Mouse (Mus musculus) ovary, adult 10 weeks (tissue): Measurements from ENCODE around the gene Cryab. TPM values are rescaled to one million over a fixed set of nuclear protein-coding genes. Genes with fewer than 3 reads are reported as not detected.

ENCODE experiments used
- polyA plus RNA-seq: library from polyadenylated mRNA; stranded (reverse); fragments of 350-450 nt; fragmentation: Illumina TruSeq; extraction: RNeasy Lipid Tissue Mini Kit (QIAGEN cat#74804); gene quantifications from one replicate; pipeline ENCODE4 v1.2.3, GENCODE M21; 2014

Gene Cryab
- 6.0 TPM for polyA plus RNA-seq

DNA sequence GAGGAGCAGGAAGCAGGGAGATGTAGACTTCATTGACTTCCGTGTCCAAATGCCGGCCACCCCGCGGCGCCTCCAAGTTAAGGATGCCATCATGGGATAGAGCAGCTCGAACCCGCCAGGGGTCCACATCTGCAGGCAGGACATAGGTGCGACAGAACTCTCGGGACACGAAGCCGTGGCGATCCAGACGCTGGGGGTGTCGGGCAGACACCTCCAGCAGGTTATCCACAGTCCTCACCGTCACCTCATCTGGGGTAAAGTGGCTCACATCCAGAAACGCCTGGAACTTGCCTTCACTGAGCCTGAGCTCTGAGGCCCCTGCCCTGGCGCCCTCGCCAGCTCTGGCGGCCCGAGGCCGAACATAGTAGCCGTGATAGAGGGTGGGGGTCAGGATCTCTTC, at the start of gene Cryab:
Gene Cryab, plus strand, starts transcription at position 3 of the 400 bp plus-strand sequence.

GRCm38 (mm10) chr9:50738914-50739870, 11.9 kb upstream of the Cryab start, which contains the start of gene Dixdc1:
Gene Dixdc1 (minus strand): TSS chr9:50739517.

GRCm38 (mm10) chr9:50746214-50746677, 4.9 kb upstream of the Cryab start, which contains the start of gene 2310030G06Rik:
Gene 2310030G06Rik (minus strand): TSS chr9:50746536.

DNA sequence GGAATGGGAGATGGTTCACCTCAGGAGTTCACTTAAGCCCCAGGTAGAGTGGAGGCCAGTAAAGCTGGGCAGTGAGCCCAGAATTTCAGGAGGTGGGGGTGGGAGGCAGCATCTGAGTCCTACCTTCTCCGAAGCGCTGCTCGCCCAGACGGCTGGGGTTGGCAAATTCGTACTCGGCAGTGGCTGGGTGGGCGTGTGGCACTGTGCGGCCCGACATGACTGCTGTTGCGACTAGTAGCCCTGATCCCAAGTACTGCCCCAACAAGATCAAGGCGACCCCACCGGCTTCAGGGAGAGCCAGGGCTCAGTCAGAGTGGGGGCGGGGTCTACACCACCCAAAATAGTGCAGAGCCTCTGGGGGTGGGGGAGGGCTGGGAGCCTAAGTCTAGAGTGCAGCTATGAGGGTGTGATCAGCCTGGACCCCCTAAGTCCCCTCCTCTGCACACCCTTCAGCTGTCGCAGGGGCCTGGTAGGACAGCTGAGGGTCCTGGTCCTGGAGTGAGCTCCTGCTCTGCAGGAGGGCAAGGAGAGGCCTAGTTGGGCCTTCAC, 1.0 kb downstream of the Cryab start, which contains the start of gene Hspb2:
Gene Hspb2, minus strand, starts transcription at position 301 of the 549 bp plus-strand sequence.

GRCm38 (mm10) chr9:50768107-50769002, 17.2 kb downstream of the Cryab start, which contains the start of gene Fdxacb1:
Gene Fdxacb1 (plus strand): TSS chr9:50768236.

DNA sequence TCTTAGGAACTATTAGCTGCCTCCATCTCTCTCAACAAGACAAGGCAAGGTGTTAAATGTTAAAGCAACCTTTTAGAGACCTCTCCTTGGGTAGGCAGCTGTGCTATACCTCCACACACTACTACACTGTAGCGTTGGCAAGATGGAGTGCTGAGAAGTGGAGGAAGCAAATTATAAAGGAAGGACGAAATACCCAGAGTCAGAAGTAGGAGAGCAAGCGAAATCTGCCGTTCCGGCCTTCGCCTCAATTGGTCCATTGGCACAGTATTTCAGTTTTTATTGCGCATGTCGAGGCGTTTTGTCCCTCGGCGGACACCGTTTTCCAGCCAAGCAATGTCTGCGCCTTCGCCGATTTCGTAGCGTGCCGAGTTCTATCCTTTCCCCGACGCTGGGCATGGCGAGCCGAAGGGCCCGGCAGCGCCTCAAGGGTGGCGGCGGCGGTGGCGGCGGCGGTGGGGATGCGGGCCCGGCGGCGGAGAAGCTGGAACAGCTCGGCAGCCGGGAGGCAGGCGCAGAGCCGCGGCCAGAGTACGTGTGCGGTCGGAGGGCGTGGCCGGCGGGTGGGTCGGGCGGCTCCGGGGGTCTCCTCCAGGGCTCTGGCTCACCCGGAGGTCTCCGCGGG, 24.0 kb downstream of the Cryab start, which contains the start of the genes Alg9 and 1110032A03Rik:
Gene Alg9, plus strand, starts transcription at position 29 of the 622 bp plus-strand sequence.
Gene 1110032A03Rik, minus strand, starts transcription at position 530 of the 622 bp plus-strand sequence.

Other genes starting within 250 kb of the Cryab start
- gene Pts, start 222.6 kb upstream of the Cryab start, polyA plus RNA-seq, result 124 TPM
- 65.9 TPM for gene Il18, start 196.5 kb upstream of the Cryab start, polyA plus RNA-seq
- 4.8 TPM for gene Bco2, start 196.1 kb upstream of the Cryab start, polyA plus RNA-seq
- gene Tex12, start 190.0 kb upstream of the Cryab start, polyA plus RNA-seq, result 2.1 TPM
- gene Sdhd, start 147.5 kb upstream of the Cryab start, polyA plus RNA-seq, result 137 TPM
- gene Timm8b, start 147.4 kb upstream of the Cryab start, polyA plus RNA-seq, result 85.1 TPM
- gene Pih1d2, start 134.0 kb upstream of the Cryab start, polyA plus RNA-seq, result 10.3 TPM
- gene Nkapd1, start 133.9 kb upstream of the Cryab start, polyA plus RNA-seq, result 157 TPM
- 84.0 TPM for gene Dlat, start 91.5 kb upstream of the Cryab start, polyA plus RNA-seq
- 16.8 TPM for gene Dixdc1, start 11.8 kb upstream of the Cryab start, polyA plus RNA-seq
- 14.3 TPM for gene 2310030G06Rik, start 4.8 kb upstream of the Cryab start, polyA plus RNA-seq
- gene Hspb2, start 1.0 kb downstream of the Cryab start, polyA plus RNA-seq, result not detected
- gene Fdxacb1, start 16.9 kb downstream of the Cryab start, polyA plus RNA-seq, result 5.1 TPM
- gene Alg9, start 23.7 kb downstream of the Cryab start, polyA plus RNA-seq, result 10.7 TPM
- gene 1110032A03Rik, start 24.2 kb downstream of the Cryab start, polyA plus RNA-seq, result 61.9 TPM
- 32.0 TPM for gene Ppp2r1b, start 94.0 kb downstream of the Cryab start, polyA plus RNA-seq